Mouse (Mus musculus): Measurements from ENCODE around the gene Ppp4r1.

GRCm38 (mm10) chr17:65822423-65822822 is 40.0 kb downstream of the Ppp4r1 start:
- TF ChIP-seq CTCF (IDR thresholded peaks at IDR 0.05; ENCODE audit: control insufficient read depth, insufficient read depth, low read length) (no peak), POLR2A (IDR thresholded peaks at IDR 0.05; ENCODE audit: borderline replicate concordance, control insufficient read depth, low read depth, low read length) (no peak)

Data from bone marrow, adult 2 months (tissue).